Mouse (Mus musculus) heart, adult 9 months (tissue): Measurements from ENCODE around the gene Exosc2.
A peak's percentile ranks its signal among the peaks of the same experiment; 100 is the strongest.
"Not testable (repeated sequence)": the region's sequence is repeated elsewhere in the genome, so short reads cannot be mapped to it uniquely, and the experiment has no call there.

Experiments used
- DNase-seq, 2 experiments: peaks; one replicate each; pipeline ENCODE4 v3.0.0; 2022; ENCODE audit warnings: low spot score in 2 of 2

Exosc2 gene

DNA sequence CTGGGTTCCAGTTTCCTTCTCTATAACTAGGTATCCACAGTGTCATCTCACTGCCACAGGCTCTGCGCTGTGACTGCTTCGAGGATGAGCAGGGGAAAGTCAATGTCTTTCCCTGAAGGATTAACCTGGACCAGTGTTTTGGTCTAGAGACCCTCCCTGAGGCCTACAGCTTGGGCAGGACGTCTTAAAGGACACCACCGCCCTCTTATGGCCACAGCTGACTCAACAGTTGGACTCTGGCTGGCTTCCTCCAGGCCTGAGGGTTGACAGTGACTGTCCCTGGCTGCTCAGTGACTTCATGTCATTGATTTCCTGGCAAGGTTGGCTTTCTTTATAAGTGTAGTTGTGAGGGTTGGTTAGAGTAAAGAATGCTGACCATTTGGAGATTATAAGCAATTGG is 3.2 kb upstream of the Exosc2 start:
- DNase-seq: no peak

DNA sequence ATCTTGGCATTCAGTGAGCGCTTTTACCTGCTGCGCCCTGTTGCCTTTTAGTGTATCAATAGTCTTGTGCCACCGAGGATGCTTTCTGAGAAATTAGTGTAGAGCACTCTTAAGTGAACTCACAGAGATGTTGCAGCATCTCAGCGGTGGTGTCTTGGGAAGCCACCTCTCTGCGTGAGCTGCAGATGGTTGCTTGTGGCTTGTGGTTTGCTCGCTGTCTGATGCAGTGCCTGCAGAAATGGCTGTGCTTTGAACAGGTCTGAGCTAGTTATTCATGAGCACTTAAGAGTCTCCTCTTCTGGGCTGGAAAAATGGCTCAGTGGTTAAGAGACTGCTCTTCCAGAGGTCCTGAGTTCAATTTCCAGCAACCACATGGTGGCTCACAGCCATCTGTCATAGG is 8.1 kb downstream of the Exosc2 start:
- no peak for DNase-seq

DNA sequence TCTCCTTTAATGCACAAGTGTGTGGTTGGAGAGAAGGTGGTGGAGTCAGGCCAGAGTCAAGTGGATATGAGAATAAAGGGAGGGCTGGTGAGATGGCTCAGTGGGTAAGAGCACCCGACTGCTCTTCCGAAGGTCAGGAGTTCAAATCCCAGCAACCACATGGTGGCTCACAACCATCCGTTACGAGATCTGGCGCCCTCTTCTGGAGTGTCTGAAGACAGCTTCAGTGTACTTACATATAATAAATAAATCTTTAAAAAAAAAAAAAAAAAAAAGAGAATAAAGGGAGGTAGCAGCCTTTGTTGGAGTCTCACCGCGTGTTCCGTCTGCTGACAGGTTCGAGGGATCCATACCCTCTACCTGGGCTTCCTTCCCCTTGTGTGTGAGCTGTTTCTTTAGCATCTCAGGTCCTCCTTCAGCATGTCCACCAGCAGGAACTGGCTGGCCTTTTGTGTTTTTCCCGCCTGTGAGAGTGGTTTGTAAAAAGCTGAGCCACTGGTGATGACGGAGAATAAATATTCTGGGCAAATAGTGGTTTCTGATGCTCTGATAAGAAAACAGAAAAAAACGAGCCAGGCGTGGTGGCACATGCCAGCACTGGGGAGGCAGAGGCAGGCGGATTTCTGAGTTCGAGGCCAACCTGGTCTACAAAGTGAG is 10.7 kb downstream of the Exosc2 start:
- DNase-seq: not testable (repeated sequence)

DNA sequence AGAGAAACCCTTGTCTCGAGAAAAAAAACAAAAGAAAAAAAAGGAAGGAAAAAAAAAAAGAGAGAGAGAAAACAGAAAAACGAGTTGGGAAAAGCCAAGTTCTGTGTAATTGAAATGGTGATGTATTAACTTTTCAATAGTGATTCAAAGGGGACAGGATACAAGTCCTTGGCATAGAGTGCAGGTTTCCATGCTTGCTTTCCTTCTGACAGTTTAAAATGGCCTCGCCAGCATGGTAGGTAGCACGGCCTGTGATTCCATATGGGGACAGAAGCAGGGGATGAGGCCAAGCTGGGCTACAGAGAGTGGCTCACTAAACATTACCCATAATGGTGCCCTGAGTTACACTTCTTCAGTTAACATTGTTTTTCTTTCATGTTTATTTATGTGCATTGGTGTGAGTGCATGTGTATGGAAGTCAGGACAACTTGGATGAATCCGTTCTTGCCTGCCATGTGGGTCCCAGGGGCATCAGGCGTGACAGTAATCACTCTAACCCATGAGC is 11.3 kb downstream of the Exosc2 start:
- no peak for DNase-seq

DNA sequence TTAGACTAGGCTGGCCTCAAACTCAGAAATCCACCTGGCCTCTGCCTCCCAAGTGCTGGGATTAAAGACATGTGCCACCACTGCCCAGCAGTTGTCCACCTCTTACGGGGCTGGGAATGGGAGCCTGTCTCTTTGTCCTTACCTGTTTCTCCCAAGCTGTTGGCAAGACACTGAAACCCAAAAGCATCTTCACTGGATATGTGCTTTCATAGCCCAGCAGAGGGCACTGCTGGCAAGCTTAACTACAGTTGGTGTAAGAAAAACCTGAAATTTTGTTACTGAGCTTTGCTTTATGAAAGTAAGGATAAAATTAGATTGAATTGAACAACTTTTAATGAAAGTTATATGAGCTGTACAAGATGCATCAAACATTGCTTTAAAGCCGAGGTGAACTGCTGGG is 13.2 kb downstream of the Exosc2 start:
- DNase-seq: peak in 1 of 2 experiments; percentile 30

DNA sequence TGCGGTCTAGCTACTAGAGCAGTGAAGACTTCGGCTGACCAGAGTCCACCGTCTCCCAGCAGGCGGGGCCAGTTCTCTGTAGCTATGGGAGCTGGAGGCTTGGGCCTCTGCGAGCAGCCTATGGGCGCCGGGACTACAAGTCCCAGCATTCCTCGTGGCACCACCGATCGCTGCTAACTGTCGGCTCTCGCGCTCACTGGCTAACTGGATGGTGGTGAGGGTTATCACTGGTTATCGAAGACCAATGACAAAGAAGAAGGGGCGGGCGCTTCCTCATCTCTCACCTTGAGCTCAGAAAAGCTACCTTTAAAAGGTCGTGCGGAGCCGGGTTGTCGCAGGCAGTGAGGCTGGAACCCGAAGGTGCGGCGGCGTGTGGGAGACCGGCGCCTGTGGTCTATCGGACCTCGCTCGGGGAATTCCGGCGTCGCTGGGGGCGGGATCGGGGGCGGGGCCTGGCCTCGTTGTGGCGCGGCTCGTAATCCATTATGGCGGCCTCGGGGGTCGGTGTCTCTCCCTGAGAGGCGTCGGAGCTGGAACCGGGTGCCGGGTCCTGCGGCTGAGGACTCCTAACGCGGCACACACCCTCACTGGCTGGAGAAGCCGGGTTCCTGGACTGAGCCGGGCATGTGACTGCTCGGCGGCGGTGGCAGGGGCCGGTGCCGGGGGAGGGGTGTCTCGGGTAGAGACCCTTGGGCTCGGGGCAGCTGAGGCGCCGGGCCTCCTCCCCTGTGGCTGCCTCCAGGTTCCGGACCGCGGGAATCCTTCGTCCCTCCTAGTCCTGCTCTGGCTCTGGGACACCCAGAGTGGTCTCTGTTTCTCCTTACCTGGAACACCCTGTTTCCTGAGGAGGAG is 17.8 kb downstream of the Exosc2 start, which contains the start of gene Abl1:
Gene Abl1, plus strand, starts transcription at position 303 of the 852 bp plus-strand sequence.
- DNase-seq: peak; percentile 97 to 98

DNA sequence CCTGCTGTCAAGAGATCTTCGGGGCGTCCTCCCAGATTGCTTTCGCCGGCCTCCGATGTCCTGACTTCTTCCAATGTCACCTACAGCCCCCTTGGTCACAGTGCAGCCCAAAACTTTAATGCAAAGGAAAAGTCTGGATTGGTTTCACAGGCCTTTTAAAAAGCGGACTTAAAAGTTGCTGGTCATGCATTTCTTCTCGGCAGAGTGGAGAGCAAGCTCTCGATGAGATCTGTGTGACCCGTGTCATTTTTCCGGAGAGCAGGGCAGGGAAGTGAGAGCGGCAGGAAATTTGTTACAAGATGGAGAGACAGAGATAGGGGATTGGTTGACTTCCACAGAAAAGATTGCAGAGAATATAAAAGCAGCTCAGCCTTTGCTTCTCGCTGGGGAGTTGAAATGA is 18.5 kb downstream of the Exosc2 start:
- DNase-seq: peak; percentile 21 to 31

DNA sequence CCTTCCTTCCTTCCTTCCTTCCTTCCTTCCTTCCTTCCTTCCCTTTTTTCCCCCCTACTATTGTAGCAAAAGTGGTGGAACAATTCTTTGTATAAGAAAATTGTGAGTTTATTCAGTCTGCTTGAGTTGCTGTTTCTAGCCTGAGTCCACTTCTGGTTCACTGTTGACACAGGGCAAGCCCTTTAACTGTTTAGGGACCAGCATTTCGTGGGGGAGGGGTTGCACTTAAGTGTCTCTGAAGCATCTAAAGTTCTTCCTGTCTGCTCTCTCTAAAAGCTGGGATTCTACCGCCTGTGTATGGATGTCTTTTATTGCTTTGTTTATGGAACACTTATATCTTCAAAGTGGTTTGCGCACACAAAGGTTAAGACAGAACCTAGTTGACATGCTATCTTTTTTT is 19.5 kb downstream of the Exosc2 start:
- DNase-seq: no peak

DNA sequence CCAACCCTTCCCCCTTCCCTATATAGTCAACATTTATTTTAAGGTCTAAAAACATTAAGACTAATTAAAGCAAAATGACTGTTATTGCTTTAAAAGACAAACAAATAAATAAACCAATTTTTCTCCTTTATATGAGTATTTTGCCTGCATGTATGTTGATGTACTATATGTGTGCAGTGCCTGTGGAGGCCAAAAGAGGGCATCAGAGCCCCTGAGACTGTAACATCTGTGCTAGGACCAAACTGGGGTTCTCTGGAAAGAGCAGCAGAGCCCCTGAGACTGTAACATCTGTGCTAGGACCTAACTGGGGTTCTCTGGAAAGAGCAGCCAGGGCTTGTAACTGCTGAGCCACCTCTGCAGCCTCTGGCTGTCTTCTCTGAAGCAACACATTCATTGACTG is 27.7 kb downstream of the Exosc2 start:
- no peak for DNase-seq

DNA sequence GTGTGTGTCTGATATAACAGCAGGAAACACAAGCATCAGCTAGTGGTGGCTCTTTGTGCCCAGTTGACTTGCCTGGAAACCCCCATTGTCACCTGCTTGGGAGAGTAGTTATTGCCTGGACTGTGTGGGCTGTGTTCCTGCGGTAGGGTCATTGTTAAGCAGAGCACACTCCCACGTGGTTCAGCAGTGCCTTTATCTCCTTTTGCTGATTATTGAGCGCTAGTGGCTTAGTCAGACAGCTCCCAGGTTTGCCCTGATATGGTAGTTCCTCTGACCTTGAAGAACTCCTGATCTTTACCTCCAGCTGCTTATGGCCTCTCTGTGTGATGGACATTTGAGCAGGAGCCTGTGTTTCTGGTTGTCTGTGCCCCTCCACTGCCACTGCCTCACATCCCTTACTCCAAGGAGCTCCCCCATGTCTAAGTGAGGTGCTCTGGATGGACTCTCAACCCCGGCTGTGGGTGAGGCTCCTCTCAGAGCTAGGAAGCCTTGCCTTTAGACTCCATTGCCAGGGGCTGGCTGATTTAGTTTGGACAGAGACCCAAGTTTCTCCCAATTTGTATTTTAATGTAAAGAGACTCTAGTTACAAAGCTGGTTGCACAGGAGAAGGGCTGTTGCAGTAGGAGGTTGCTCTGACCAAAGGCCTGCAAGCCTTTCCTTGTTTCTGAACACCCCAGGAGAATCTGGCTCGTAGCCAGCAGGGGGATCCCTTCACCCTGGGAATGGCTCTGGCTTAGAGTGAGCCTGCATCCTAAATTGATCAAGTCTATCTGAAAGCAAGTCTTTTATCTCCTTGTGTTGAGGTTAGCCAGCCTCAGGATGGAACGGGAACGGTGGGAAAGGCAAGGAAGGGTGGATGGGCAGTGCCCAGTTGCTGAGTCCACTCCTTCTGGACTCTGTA is 30.3 kb downstream of the Exosc2 start:
- no peak for DNase-seq

DNA sequence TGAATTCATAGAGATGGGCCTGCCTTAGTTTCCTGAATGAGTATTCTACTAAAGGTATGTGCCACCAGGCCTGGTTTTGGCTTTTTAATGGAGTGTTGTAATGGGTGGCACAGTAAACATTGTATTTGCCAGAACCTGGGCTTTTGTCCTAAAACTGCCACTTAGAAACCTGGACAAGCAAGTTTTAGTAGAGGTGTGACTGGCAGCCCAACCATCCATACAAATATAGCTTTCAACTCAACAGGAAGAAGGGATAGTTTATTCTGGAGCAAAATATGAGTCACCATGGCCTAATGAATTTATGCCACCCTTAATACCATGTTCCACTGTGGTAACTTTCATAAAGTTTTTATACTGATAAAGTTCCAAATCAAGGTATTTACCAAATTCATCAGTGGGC is 32.7 kb downstream of the Exosc2 start:
- no peak for DNase-seq

DNA sequence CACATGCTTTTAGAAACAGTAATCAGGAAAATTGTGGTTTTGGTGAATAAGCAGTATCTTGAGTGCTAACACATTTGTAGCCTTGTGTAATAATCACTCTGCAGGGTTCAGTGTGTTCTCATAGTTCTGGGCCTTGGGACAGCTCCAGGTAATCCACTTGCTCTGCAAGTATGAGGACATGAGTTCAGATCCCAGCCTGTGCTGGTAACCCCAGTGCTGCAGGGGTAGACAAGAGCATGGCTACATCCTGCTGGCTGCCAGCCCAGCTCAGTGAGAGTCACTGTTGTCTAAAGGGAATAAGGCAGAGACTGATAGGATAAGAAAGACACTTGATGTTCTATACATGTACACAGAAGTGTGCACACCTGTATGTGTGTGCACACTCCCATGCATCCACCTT is 35.4 kb downstream of the Exosc2 start:
- no peak for DNase-seq

DNA sequence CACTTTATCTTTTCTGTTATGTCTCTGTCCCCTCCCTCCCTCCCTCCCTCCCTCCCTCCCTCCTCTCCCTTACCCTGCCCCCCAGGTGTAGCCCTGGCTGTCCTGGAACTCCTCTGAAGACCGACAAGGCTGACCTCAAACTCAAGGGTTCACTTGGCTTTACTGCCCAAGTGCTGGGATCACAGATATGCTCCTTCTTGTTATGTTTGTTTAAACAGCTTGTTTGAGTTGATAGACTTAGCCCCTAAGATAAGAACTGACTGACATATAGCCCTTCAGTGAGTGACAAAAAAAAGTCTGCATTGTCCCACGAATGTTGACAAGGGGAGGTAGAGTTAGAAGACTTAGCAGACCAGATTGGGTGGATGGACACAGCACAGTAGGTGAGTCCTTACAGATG is 36.0 kb downstream of the Exosc2 start:
- DNase-seq: no peak

DNA sequence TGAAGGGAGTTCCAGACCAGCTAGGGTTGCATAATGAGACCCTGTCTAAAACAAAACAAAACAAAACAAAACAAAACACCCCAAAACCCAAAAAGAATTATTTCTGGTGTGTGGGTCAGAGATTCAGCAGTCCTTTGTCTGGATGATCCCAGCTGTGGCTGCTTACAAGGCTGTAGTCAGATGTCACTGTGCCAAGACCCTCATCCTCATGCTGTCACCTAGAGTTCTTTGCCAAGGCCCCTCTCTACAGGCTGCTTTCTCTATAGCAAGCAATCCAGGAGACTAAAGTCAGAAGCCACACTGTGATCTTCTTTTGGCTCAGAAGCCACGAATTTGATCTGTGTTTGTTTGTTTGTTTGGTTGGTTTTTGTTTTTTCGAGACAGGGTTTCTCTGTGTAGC is 42.2 kb downstream of the Exosc2 start:
- no peak for DNase-seq

DNA sequence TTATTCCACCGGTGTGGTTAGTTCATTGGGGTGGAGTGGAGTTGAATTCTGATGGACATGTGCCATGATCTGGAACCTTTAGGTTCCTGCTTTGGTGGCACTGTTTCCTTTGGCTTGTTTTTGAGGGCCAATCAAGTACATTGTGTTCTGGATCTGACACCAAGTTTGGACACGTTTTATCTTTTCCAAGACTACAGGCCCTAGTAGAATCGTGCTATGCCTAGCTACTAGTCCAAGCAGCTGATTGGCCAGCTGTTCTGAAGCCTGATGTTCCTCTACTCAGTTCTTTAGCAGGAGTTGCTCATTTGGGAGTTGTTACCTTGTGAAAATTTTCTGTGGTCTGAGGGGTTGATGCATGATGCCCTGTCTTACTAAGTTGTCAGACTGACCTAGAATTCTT is 43.3 kb downstream of the Exosc2 start:
- peak in 1 of 2 experiments; percentile 24 for DNase-seq

DNA sequence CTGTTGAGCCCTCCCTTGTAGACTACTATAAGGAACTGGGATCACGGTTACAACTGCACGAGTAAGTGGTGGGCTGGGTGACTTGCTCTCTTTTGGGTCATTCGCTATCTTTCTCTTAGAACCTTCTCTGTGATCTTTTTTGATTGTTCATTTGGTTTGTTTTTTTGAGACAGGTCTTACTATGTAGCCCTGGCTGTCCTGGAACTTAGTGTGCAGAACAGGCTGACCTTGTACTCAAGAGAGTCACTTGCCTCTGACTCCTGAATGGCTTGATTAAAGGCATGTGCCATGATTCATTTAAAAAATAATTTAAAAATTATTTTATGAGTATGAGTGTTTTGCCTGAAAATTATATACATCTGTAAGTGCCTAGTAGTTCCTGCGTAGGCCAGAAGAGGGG is 44.3 kb downstream of the Exosc2 start:
- DNase-seq: no peak

DNA sequence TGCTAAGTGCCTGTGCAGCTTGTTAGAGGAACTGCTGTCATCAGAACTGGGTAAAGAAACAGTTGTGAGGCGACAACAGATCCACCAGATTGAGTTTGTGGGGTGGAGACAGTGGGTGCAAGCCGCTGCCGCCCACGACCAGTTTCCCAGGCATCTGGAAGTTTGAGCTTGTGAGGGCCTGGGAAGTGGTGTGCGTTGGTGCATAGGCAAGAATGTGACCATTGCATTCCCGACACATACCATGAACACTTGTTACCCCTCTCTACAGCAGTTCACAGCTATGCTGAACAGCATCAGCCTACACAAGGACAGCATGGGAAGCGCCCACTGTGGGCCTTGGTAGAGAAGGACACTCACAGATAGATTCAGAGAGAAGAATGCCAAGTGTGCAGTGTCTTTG is 45.5 kb downstream of the Exosc2 start:
- DNase-seq: no peak

DNA sequence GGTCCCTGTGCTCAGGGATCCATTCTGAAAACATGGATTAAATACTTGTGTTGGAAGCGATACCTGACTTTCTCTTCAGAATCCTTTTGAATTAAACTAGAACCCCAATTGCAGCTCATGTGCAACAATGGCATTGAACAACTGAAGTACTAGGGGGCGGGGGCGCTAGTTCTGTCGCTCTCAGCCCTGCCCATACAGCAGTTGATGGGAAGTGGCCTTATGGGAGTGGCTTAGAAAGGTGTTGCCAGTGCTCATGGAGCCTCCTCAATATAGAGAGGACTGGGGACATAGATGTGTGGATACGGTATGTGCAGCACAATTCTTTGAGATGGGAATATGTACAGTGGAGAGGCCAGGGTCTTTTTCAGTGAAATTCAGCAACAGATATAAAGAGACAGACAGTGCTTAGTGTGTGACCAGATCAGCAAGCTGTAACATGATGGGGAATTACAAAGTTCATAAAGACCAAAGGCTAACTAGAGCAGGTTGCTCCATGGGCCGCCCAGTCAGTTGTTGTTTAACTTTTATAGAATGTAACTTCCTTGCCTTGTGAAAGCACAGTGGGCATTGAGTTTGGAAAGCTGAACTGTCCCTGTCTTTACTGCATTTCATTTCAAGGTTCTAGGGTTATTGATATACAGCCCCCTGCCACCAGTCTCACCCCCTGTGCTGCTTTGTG is 48.8 kb downstream of the Exosc2 start:
- DNase-seq: no peak

DNA sequence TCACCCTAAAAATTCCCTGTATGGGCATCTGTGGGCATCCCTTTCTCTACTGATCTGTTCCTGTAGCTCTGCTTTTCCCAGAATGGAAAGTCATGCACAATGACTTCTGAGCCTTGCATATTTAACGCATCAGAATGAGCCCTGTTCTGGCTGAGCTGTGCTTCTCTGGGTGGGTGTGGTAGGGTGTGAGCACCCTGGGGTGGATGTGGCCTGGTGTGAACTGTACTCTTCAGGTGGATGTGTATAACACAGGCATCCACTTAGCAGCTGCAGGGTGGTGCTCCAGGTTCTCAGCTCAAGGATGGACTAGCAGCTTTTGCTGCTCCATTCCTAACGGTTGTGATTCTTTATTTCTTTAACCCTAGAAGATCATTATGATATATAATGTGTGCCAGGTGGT is 49.4 kb downstream of the Exosc2 start:
- DNase-seq: no peak

DNA sequence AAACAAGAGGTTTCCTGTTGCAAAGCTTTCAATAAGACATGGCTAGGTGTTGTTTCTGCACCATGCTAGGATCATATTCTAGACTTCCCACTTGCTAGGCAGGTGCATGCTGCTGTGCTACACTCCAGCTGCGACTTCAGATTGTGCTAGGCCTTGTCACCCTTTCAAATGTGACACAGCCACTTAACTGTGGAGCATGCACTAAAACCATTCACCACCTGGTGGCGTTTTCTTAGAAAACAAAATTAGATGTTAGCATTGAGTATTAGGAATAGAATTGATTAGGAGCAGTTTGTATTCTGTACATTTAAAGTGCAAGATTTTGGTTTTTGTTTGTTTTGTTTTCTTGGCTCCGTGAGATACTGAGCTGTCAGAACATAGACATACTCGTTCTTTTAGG is 50.3 kb downstream of the Exosc2 start:
- DNase-seq: no peak

DNA sequence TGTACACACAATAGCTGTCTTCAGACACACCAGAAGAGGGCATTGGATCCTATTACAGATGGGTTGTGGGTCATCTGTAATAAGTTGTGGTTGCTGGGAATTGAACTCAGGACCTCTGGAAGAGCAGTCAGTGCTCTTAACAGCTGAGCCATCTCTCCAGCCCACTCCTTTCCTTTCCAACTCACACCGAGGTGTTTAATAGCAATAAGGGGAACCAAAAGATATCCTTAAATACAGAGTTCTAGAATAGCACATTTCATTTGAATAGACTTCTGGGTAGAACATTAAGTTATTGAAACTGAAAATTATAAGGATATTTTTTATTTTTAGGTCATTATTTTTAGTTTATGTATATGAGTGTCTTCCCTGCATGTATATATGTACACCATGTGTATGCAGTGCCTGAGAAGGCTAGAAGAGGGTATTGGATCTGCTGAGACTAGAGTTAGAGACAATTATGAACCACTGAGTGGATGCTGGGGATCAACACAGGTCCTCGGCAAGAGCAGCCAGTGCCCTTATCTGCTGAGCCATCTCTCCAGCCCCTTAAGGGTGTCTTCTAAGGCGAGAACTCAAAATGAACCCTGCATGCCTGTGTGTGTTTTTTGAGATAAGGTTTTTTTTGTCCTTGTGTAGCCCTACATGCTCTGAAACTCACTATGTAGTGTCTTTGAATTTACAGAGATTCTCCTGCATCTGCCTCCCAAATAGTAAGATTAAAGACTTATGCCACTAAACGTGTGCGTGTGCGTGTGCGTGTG is 54.4 kb downstream of the Exosc2 start:
- DNase-seq: no peak
